Mouse (Mus musculus): ENCODE results near the gene Cubn. TPM values are rescaled to one million over a fixed set of nuclear protein-coding genes. Genes with fewer than 3 reads are reported as not detected.

The Cubn gene
- polyA plus RNA-seq, 1 experiment from 2014 or later: 1.3 TPM

GRCm38 (mm10) chr2:13470108-13470507 lies 21.5 kb downstream of the Cubn start:
- no peak overlapping the region for H3K4me2 ChIP-seq
- H3K9ac ChIP-seq: no peak overlapping the region
- no peaks in the 10 kb centered on the region for H3K9me3 ChIP-seq
- 88% methylated on average over 3 of the region's 3 CpGs for WGBS
- H3K36me3 ChIP-seq: no peaks in the 10 kb centered on the region
- no peak for ATAC-seq (ENCODE audit: insufficient read depth, low FRiP score, low read depth)
- no peak overlapping the region for H3K27ac ChIP-seq
- H3K4me3 ChIP-seq (replicated peaks): no peak overlapping the region
- no peaks in the 10 kb centered on the region for H3K4me1 ChIP-seq
- H3K27me3 ChIP-seq (replicated peaks): no peaks in the 10 kb centered on the region

GRCm38 (mm10) chr2:13469641-13470040 lies 22.0 kb downstream of the Cubn start:
- Histone ChIP-seq H3K9ac (no peak overlapping the region), H3K4me1 (no peaks in the 10 kb centered on the region), H3K36me3 (no peaks in the 10 kb centered on the region), H3K4me2 (no peak overlapping the region), H3K27me3 (replicated peaks) (no peaks in the 10 kb centered on the region), H3K9me3 (no peaks in the 10 kb centered on the region), H3K4me3 (replicated peaks) (no peak overlapping the region), H3K27ac (no peak overlapping the region)
- WGBS: 84% methylated on average over 4 of the region's 4 CpGs
- no peak for ATAC-seq (ENCODE audit: insufficient read depth, low FRiP score, low read depth)

- 77% methylated on average over 3 of the region's 3 CpGs for WGBS
- Histone ChIP-seq H3K4me2 (no peak overlapping the region), H3K4me3 (replicated peaks) (no peak overlapping the region), H3K27ac (no peak overlapping the region), H3K4me1 (no peaks in the 10 kb centered on the region), H3K36me3 (no peaks in the 10 kb centered on the region), H3K9me3 (no peaks in the 10 kb centered on the region), H3K27me3 (replicated peaks) (no peaks in the 10 kb centered on the region), H3K9ac (no peak overlapping the region)
- no peak for ATAC-seq (ENCODE audit: insufficient read depth, low FRiP score, low read depth)
Measured at GRCm38 (mm10) chr2:13466685-13467084, 24.9 kb downstream of the Cubn start.

- Histone ChIP-seq H3K27me3 (replicated peaks) (no peaks in the 10 kb centered on the region), H3K27ac (no peak overlapping the region), H3K9ac (no peak overlapping the region), H3K4me3 (replicated peaks) (no peak overlapping the region), H3K4me1 (no peaks in the 10 kb centered on the region), H3K4me2 (no peak overlapping the region), H3K36me3 (no peaks in the 10 kb centered on the region), H3K9me3 (no peaks in the 10 kb centered on the region)
- ATAC-seq (ENCODE audit: insufficient read depth, low FRiP score, low read depth): no peak
- WGBS: 67% methylated on average over 2 of the region's 2 CpGs
Measured at GRCm38 (mm10) chr2:13458088-13458487, 33.5 kb downstream of the Cubn start.

GRCm38 (mm10) chr2:13456821-13457220 lies 34.8 kb downstream of the Cubn start:
- Histone ChIP-seq H3K9me3 (no peaks in the 10 kb centered on the region), H3K36me3 (no peaks in the 10 kb centered on the region), H3K27me3 (replicated peaks) (no peaks in the 10 kb centered on the region), H3K27ac (no peak overlapping the region), H3K4me3 (replicated peaks) (no peak overlapping the region), H3K9ac (no peak overlapping the region), H3K4me1 (no peaks in the 10 kb centered on the region), H3K4me2 (no peak overlapping the region)
- ATAC-seq (ENCODE audit: insufficient read depth, low FRiP score, low read depth): no peak
- 68% methylated on average over 1 of the region's 1 CpGs for WGBS

GRCm38 (mm10) chr2:13451495-13452491 lies 39.8 kb downstream of the Cubn start:
- WGBS: 50% methylated on average over 13 of the region's 13 CpGs
- H3K4me1 ChIP-seq: no peaks in the 10 kb centered on the region
- H3K27ac ChIP-seq: no peak overlapping the region
- ATAC-seq (ENCODE audit: insufficient read depth, low FRiP score, low read depth): no peak
- no peaks in the 10 kb centered on the region for H3K27me3 ChIP-seq (replicated peaks)
- no peak overlapping the region for H3K4me3 ChIP-seq (replicated peaks)
- H3K36me3 ChIP-seq: no peaks in the 10 kb centered on the region
- no peak overlapping the region for H3K9ac ChIP-seq
- H3K4me2 ChIP-seq: no peak overlapping the region
- no peaks in the 10 kb centered on the region for H3K9me3 ChIP-seq

GRCm38 (mm10) chr2:13450895-13451294 lies 40.7 kb downstream of the Cubn start:
- Histone ChIP-seq H3K9me3 (no peaks in the 10 kb centered on the region), H3K27me3 (replicated peaks) (no peaks in the 10 kb centered on the region), H3K4me3 (replicated peaks) (no peak overlapping the region), H3K4me1 (no peaks in the 10 kb centered on the region), H3K4me2 (no peak overlapping the region), H3K27ac (no peak overlapping the region), H3K9ac (no peak overlapping the region), H3K36me3 (no peaks in the 10 kb centered on the region)
- WGBS: 65% methylated on average over 3 of the region's 3 CpGs
- ATAC-seq (ENCODE audit: insufficient read depth, low FRiP score, low read depth): no peak

GRCm38 (mm10) chr2:13450470-13450869 lies 41.1 kb downstream of the Cubn start:
- Histone ChIP-seq H3K27ac (no peak overlapping the region), H3K36me3 (no peaks in the 10 kb centered on the region), H3K4me1 (no peaks in the 10 kb centered on the region), H3K4me3 (replicated peaks) (no peak overlapping the region), H3K9me3 (no peaks in the 10 kb centered on the region), H3K27me3 (replicated peaks) (no peaks in the 10 kb centered on the region), H3K9ac (no peak overlapping the region), H3K4me2 (no peak overlapping the region)
- no peak for ATAC-seq (ENCODE audit: insufficient read depth, low FRiP score, low read depth)
- 54% methylated on average over 2 of the region's 2 CpGs for WGBS

GRCm38 (mm10) chr2:13445156-13445555 lies 46.5 kb downstream of the Cubn start:
- Histone ChIP-seq H3K4me2 (no peak overlapping the region), H3K9ac (no peak overlapping the region), H3K4me3 (replicated peaks) (no peak overlapping the region), H3K36me3 (no peaks in the 10 kb centered on the region), H3K27ac (no peak overlapping the region), H3K9me3 (no peaks in the 10 kb centered on the region), H3K4me1 (no peaks in the 10 kb centered on the region), H3K27me3 (replicated peaks) (no peaks in the 10 kb centered on the region)
- 90% methylated on average over 4 of the region's 4 CpGs for WGBS
- ATAC-seq (ENCODE audit: insufficient read depth, low FRiP score, low read depth): no peak

GRCm38 (mm10) chr2:13438983-13439382 lies 52.6 kb downstream of the Cubn start:
- H3K4me3 ChIP-seq (replicated peaks): no peak overlapping the region
- no peaks in the 10 kb centered on the region for H3K9me3 ChIP-seq
- no peaks in the 10 kb centered on the region for H3K4me1 ChIP-seq
- H3K36me3 ChIP-seq: no peaks in the 10 kb centered on the region
- no peaks in the 10 kb centered on the region for H3K27me3 ChIP-seq (replicated peaks)
- H3K9ac ChIP-seq: no peak overlapping the region
- WGBS: 57% methylated on average over 1 of the region's 1 CpGs
- H3K27ac ChIP-seq: no peak overlapping the region
- no peak overlapping the region for H3K4me2 ChIP-seq
- ATAC-seq (ENCODE audit: insufficient read depth, low FRiP score, low read depth): no peak

GRCm38 (mm10) chr2:13438275-13438845 lies 53.3 kb downstream of the Cubn start:
- ATAC-seq (ENCODE audit: insufficient read depth, low FRiP score, low read depth): no peak
- no peak overlapping the region for H3K4me2 ChIP-seq
- no peaks in the 10 kb centered on the region for H3K36me3 ChIP-seq
- H3K9me3 ChIP-seq: no peaks in the 10 kb centered on the region
- no peaks in the 10 kb centered on the region for H3K27me3 ChIP-seq (replicated peaks)
- H3K4me3 ChIP-seq (replicated peaks): no peak overlapping the region
- no peaks in the 10 kb centered on the region for H3K4me1 ChIP-seq
- 81% methylated on average over 3 of the region's 3 CpGs for WGBS
- H3K27ac ChIP-seq: no peak overlapping the region
- H3K9ac ChIP-seq: no peak overlapping the region

- Histone ChIP-seq H3K36me3 (no peaks in the 10 kb centered on the region), H3K9me3 (no peaks in the 10 kb centered on the region), H3K4me1 (no peaks in the 10 kb centered on the region), H3K4me2 (no peak overlapping the region), H3K27me3 (replicated peaks) (no peaks in the 10 kb centered on the region), H3K4me3 (replicated peaks) (no peak overlapping the region), H3K27ac (no peak overlapping the region), H3K9ac (no peak overlapping the region)
- 70% methylated on average over 4 of the region's 4 CpGs for WGBS
- no peak for ATAC-seq (ENCODE audit: insufficient read depth, low FRiP score, low read depth)
Measured at GRCm38 (mm10) chr2:13432002-13432401, 59.6 kb downstream of the Cubn start.
